Mouse (Mus musculus): ENCODE measurements at regions not wholly inside any gene's neighbourhood (a gene's known extent, or its start where the extent isn't known, plus 50 kb on each side); places are given as distances from the start of the nearest gene placed in this dataset.

- TF ChIP-seq POLR2A (IDR thresholded peaks at IDR 0.05; ENCODE audit: extremely low read depth, insufficient read depth, low read length), result no peak
- no peak for TF ChIP-seq CTCF (IDR thresholded peaks at IDR 0.05; ENCODE audit: extremely low read depth, insufficient read depth, low read length)
- no peak overlapping the region for H3K4me3 ChIP-seq (ENCODE audit: insufficient read depth, low read length)
- H3K4me1 ChIP-seq (ENCODE audit: control insufficient read depth, insufficient read depth, low read length), result no peaks in the 10 kb centered on the region
- no peak overlapping the region for H3K27ac ChIP-seq (ENCODE audit: insufficient read depth, low read length)
These were observed 326.8 kb upstream of the Pbx1 start for GRCm38 (mm10) chr1:168758835-168759234.

- Histone ChIP-seq H3K4me1 (ENCODE audit: control insufficient read depth, insufficient read depth, low read length) (no peaks in the 10 kb centered on the region), H3K4me3 (ENCODE audit: insufficient read depth, low read length) (no peak overlapping the region)
These were observed 322.1 kb upstream of the Pbx1 start for GRCm38 (mm10) chr1:168754196-168754595.

GRCm38 (mm10) chr1:168743435-168743834, 311.4 kb upstream of the Pbx1 start:
- Histone ChIP-seq H3K4me3 (ENCODE audit: insufficient read depth, low read length) (no peak overlapping the region), H3K4me1 (ENCODE audit: control insufficient read depth, insufficient read depth, low read length) (no peaks in the 10 kb centered on the region), H3K27ac (ENCODE audit: insufficient read depth, low read length) (no peak overlapping the region)
- TF ChIP-seq POLR2A (IDR thresholded peaks at IDR 0.05; ENCODE audit: extremely low read depth, insufficient read depth, low read length) (no peak), CTCF (IDR thresholded peaks at IDR 0.05; ENCODE audit: extremely low read depth, insufficient read depth, low read length) (no peak)

More at GRCm38 (mm10) chr1:168754196-168754595, 322.1 kb upstream of the Pbx1 start:
- no peak overlapping the region for H3K27ac ChIP-seq (ENCODE audit: insufficient read depth, low read length)
- TF ChIP-seq POLR2A (IDR thresholded peaks at IDR 0.05; ENCODE audit: extremely low read depth, insufficient read depth, low read length), result no peak
- no peak for TF ChIP-seq CTCF (IDR thresholded peaks at IDR 0.05; ENCODE audit: extremely low read depth, insufficient read depth, low read length)

- TF ChIP-seq CTCF (IDR thresholded peaks at IDR 0.05; ENCODE audit: extremely low read depth, insufficient read depth, low read length) (no peak), POLR2A (IDR thresholded peaks at IDR 0.05; ENCODE audit: extremely low read depth, insufficient read depth, low read length) (no peak)
- no peak overlapping the region for H3K27ac ChIP-seq (ENCODE audit: insufficient read depth, low read length)
- no peak overlapping the region for H3K4me3 ChIP-seq (ENCODE audit: insufficient read depth, low read length)
- no peaks in the 10 kb centered on the region for H3K4me1 ChIP-seq (ENCODE audit: control insufficient read depth, insufficient read depth, low read length)
These were observed 305.9 kb upstream of the Pbx1 start for GRCm38 (mm10) chr1:168738005-168738404.

- no peak for TF ChIP-seq POLR2A (IDR thresholded peaks at IDR 0.05; ENCODE audit: extremely low read depth, insufficient read depth, low read length)
- TF ChIP-seq CTCF (IDR thresholded peaks at IDR 0.05; ENCODE audit: extremely low read depth, insufficient read depth, low read length), result no peak
- H3K27ac ChIP-seq (ENCODE audit: insufficient read depth, low read length), result no peak overlapping the region
- H3K4me3 ChIP-seq (ENCODE audit: insufficient read depth, low read length), result no peak overlapping the region
- H3K4me1 ChIP-seq (ENCODE audit: control insufficient read depth, insufficient read depth, low read length), result no peaks in the 10 kb centered on the region
These were observed 305.3 kb upstream of the Pbx1 start for GRCm38 (mm10) chr1:168737277-168737863.

GRCm38 (mm10) chr1:168733066-168733465, 301.0 kb upstream of the Pbx1 start:
- no peak overlapping the region for H3K4me3 ChIP-seq (ENCODE audit: insufficient read depth, low read length)
- TF ChIP-seq CTCF (IDR thresholded peaks at IDR 0.05; ENCODE audit: extremely low read depth, insufficient read depth, low read length) (no peak), POLR2A (IDR thresholded peaks at IDR 0.05; ENCODE audit: extremely low read depth, insufficient read depth, low read length) (no peak)
- no peak overlapping the region for H3K27ac ChIP-seq (ENCODE audit: insufficient read depth, low read length)
- no peaks in the 10 kb centered on the region for H3K4me1 ChIP-seq (ENCODE audit: control insufficient read depth, insufficient read depth, low read length)

- Histone ChIP-seq H3K4me1 (ENCODE audit: control insufficient read depth, insufficient read depth, low read length) (no peaks in the 10 kb centered on the region; the same call in 1 of the 2 replicates), H3K27ac (ENCODE audit: insufficient read depth, low read length) (no peak overlapping the region), H3K4me3 (ENCODE audit: insufficient read depth, low read length) (no peak overlapping the region)
- TF ChIP-seq POLR2A (IDR thresholded peaks at IDR 0.05; ENCODE audit: extremely low read depth, insufficient read depth, low read length), result no peak
- TF ChIP-seq CTCF (IDR thresholded peaks at IDR 0.05; ENCODE audit: extremely low read depth, insufficient read depth, low read length), result no peak
These were observed 277.8 kb upstream of the Pbx1 start for GRCm38 (mm10) chr1:168709836-168710235.

- no peak overlapping the region for H3K27ac ChIP-seq (ENCODE audit: insufficient read depth, low read length)
- TF ChIP-seq POLR2A (IDR thresholded peaks at IDR 0.05; ENCODE audit: extremely low read depth, insufficient read depth, low read length) (no peak), CTCF (IDR thresholded peaks at IDR 0.05; ENCODE audit: extremely low read depth, insufficient read depth, low read length) (no peak)
- H3K4me1 ChIP-seq (ENCODE audit: control insufficient read depth, insufficient read depth, low read length), result no peaks in the 10 kb centered on the region; the same call in 1 of the 2 replicates
- no peak overlapping the region for H3K4me3 ChIP-seq (ENCODE audit: insufficient read depth, low read length)
These were observed 277.1 kb upstream of the Pbx1 start for GRCm38 (mm10) chr1:168709017-168709681.

GRCm38 (mm10) chr1:168708161-168708865, 276.2 kb upstream of the Pbx1 start:
- no peak for TF ChIP-seq POLR2A (IDR thresholded peaks at IDR 0.05; ENCODE audit: extremely low read depth, insufficient read depth, low read length)
- TF ChIP-seq CTCF (IDR thresholded peaks at IDR 0.05; ENCODE audit: extremely low read depth, insufficient read depth, low read length), result no peak
- H3K4me3 ChIP-seq (ENCODE audit: insufficient read depth, low read length), result no peak overlapping the region
- no peaks in the 10 kb centered on the region; the same call in 1 of the 2 replicates for H3K4me1 ChIP-seq (ENCODE audit: control insufficient read depth, insufficient read depth, low read length)
- H3K27ac ChIP-seq (ENCODE audit: insufficient read depth, low read length), result no peak overlapping the region
